Mouse (Mus musculus) CD8-positive naive resting alpha-beta T cell, adult 57 days (primary cell): ENCODE results near the gene L3hypdh. TPM values are rescaled to one million over a fixed set of nuclear protein-coding genes. Genes with fewer than 3 reads are reported as not detected.

Experiments
- total RNA-seq: library from RNA; stranded (reverse); gene quantifications from one replicate; pipeline ENCODE4 v1.2.4, GENCODE M21; 2023

Gene L3hypdh
- not detected for total RNA-seq

GRCm38 (mm10) chr12:72085329-72086165, at the start of gene L3hypdh, which contains the start of gene Jkamp:
Gene L3hypdh (minus strand): TSS chr12:72085439.
Gene Jkamp (plus strand): TSS chr12:72085589.

GRCm38 (mm10) chr12:72070327-72071269, 14.6 kb downstream of the L3hypdh start, which contains the start of gene Gpr135:
Gene Gpr135 (minus strand): TSS chr12:72071125.

Other genes with a start within 250 kb of the L3hypdh start
- 0.37 TPM for gene Gpr135, start 14.3 kb downstream of the L3hypdh start, total RNA-seq
- 18.4 TPM for gene Jkamp, start 150 bp upstream of the L3hypdh start, total RNA-seq
- gene Ccdc175, start 99.6 kb upstream of the L3hypdh start, total RNA-seq, result not detected